Mouse (Mus musculus): ENCODE measurements around the gene Adgrv1. TPM values are rescaled to one million over a fixed set of nuclear protein-coding genes. Genes with fewer than 3 reads are reported as not detected.
A peak's percentile ranks its signal among the peaks of the same experiment; 100 is the strongest.

The Adgrv1 gene
- polyA plus RNA-seq, 1 experiment from 2014 or later = 35.7 TPM

DNA sequence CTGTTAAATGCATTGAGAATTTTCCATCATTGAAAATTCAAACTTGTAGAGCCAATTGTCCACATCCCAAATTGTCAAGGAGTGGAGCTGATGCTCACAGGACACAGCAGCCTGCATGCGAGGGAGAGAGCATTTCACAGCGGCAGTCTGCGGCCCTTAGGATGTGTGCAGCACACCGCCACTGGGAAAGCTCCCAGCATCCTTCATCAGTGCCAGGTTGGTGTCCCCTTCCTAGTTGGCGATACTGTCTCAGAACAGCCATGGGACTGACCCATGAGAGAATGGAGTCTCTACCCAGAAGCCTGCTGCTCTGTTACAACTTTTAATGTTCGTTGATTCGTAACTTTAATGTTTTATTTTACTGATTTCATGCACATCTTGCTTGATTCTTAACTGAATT lies 183.8 kb downstream of the Adgrv1 start:
- no peak for ATAC-seq (ENCODE audit: low FRiP score)
- H3K36me3 ChIP-seq = 0 out of 2 replicates have a peak, but pooled peaks cover 5% of the 10 kb centered on the region
- H3K4me3 ChIP-seq = no peak overlapping the region
- no peaks in the 10 kb centered on the region for H3K9me3 ChIP-seq (replicated peaks)
- H3K27ac ChIP-seq = no peak overlapping the region
- H3K4me2 ChIP-seq (replicated peaks) = no peak overlapping the region
- H3K9ac ChIP-seq = no peak overlapping the region
- 87% methylated on average over 7 of the region's 7 CpGs for whole genome bisulfite sequencing
- no peaks in the 10 kb centered on the region for H3K4me1 ChIP-seq
- no peaks in the 10 kb centered on the region for H3K27me3 ChIP-seq

- ATAC-seq (ENCODE audit: low FRiP score) = no peak
- Histone ChIP-seq H3K9ac (no peak overlapping the region), H3K36me3 (no peaks in the 10 kb centered on the region), H3K27me3 (no peaks in the 10 kb centered on the region), H3K4me1 (no peaks in the 10 kb centered on the region), H3K4me3 (no peak overlapping the region), H3K9me3 (replicated peaks) (no peaks in the 10 kb centered on the region), H3K27ac (no peak overlapping the region), H3K4me2 (replicated peaks) (no peak overlapping the region)
- 92% methylated on average over 3 of the region's 3 CpGs for whole genome bisulfite sequencing
These were observed 191.5 kb downstream of the Adgrv1 start for GRCm38 (mm10) chr13:81441412-81441811.

DNA sequence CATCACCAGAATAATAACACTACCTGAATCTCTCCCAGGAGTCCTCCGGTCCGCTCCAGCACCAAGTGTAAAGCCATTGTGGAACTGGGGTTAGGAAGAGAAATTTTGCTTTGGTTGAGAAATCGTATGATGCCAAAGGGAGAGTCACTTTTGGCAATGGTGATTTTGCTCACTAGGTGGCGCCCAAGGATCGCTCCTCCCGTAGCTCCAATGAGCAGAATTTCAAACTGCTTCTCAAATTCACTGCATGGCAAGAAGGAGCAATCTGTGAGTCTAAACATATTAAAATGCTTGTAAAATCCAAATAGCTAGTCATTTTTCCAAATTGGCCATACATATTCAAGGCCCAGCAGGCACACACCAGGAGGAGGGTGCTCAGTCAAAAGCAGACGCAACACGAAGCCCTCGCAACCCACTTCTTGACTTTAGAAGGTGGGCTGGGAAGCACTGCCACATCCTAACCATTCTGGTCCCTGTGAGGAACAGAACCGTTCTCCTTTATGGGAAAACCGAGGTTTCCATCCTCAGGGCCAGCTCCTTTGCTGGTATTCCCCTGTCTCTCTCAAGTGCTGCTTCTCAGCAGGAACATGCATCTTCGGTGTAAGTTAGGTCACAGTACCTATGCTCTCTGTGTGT lies 193.4 kb downstream of the Adgrv1 start:
- Histone ChIP-seq H3K4me1 (no peaks in the 10 kb centered on the region), H3K27me3 (no peaks in the 10 kb centered on the region), H3K4me2 (replicated peaks) (no peak overlapping the region), H3K4me3 (no peak overlapping the region), H3K36me3 (peaks cover 6% of the 10 kb centered on the region; the same call in 1 of the 2 replicates), H3K27ac (no peak overlapping the region), H3K9me3 (replicated peaks) (no peaks in the 10 kb centered on the region), H3K9ac (no peak overlapping the region)
- 54% methylated on average over 12 of the region's 12 CpGs for WGBS
- peak; percentile 66; the same call in 1 of the 2 replicates for ATAC-seq (ENCODE audit: low FRiP score)

GRCm38 (mm10) chr13:81437088-81437487 lies 195.9 kb downstream of the Adgrv1 start:
- Histone ChIP-seq H3K4me1 (no peaks in the 10 kb centered on the region), H3K9ac (no peak overlapping the region), H3K9me3 (replicated peaks) (no peaks in the 10 kb centered on the region), H3K4me2 (replicated peaks) (no peak overlapping the region), H3K4me3 (no peak overlapping the region), H3K27me3 (no peaks in the 10 kb centered on the region), H3K27ac (no peak overlapping the region), H3K36me3 (peaks cover 15% of the 10 kb centered on the region)
- no peak for ATAC-seq (ENCODE audit: low FRiP score)
- 78% methylated on average over 8 of the region's 8 CpGs for WGBS

- H3K9ac ChIP-seq = no peak overlapping the region
- ATAC-seq (ENCODE audit: low FRiP score) = no peak
- H3K27me3 ChIP-seq = no peaks in the 10 kb centered on the region
- WGBS = 78% methylated on average over 15 of the region's 15 CpGs
- H3K4me1 ChIP-seq = no peaks in the 10 kb centered on the region
- peaks cover 8% of the 10 kb centered on the region for H3K36me3 ChIP-seq
- H3K4me3 ChIP-seq = no peak overlapping the region
- H3K9me3 ChIP-seq (replicated peaks) = no peaks in the 10 kb centered on the region
- no peak overlapping the region for H3K4me2 ChIP-seq (replicated peaks)
- H3K27ac ChIP-seq = no peak overlapping the region
These were observed 205.8 kb downstream of the Adgrv1 start for GRCm38 (mm10) chr13:81426896-81427755.

DNA sequence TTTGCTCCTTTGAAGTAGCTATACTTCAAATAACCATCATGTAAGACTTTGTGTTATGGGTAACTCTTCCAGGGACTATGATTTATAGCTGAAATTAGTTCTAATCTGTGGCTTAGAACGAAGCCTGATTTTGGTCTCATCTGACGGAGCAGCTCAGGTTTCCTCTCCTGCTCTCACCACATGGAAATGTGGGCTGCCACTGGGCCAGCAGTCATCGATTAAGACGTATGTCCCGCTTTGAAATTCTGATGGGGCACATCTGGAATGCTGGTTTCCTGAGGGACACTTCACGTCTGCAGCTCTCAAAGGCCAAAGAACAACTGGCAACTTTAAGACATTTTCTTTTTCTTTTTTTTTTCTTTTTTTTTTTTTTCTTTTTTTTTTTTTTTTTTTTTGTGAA lies 207.8 kb downstream of the Adgrv1 start:
- no peaks in the 10 kb centered on the region for H3K9me3 ChIP-seq (replicated peaks)
- 52% methylated on average over 6 of the region's 6 CpGs for WGBS
- no peak for ATAC-seq (ENCODE audit: low FRiP score)

GRCm38 (mm10) chr13:81424002-81424401 lies 209.0 kb downstream of the Adgrv1 start:
- H3K9me3 ChIP-seq (replicated peaks) = no peaks in the 10 kb centered on the region
- H3K4me2 ChIP-seq (replicated peaks) = no peak overlapping the region
- H3K36me3 ChIP-seq = 0 out of 2 replicates have a peak, but pooled peaks cover 4% of the 10 kb centered on the region
- no peak overlapping the region for H3K27ac ChIP-seq
- WGBS = 80% methylated on average over 4 of the region's 4 CpGs
- no peak overlapping the region for H3K9ac ChIP-seq
- no peak overlapping the region for H3K4me3 ChIP-seq
- no peaks in the 10 kb centered on the region for H3K27me3 ChIP-seq
- ATAC-seq (ENCODE audit: low FRiP score) = no peak
- H3K4me1 ChIP-seq = no peaks in the 10 kb centered on the region

More for the DNA sequence above, 207.8 kb downstream of the Adgrv1 start:
- Histone ChIP-seq H3K27ac (no peak overlapping the region), H3K4me2 (replicated peaks) (no peak overlapping the region), H3K4me3 (no peak overlapping the region), H3K27me3 (no peaks in the 10 kb centered on the region), H3K4me1 (no peaks in the 10 kb centered on the region), H3K36me3 (0 out of 2 replicates have a peak, but pooled peaks cover under 1% of the 10 kb centered on the region), H3K9ac (no peak overlapping the region)

DNA sequence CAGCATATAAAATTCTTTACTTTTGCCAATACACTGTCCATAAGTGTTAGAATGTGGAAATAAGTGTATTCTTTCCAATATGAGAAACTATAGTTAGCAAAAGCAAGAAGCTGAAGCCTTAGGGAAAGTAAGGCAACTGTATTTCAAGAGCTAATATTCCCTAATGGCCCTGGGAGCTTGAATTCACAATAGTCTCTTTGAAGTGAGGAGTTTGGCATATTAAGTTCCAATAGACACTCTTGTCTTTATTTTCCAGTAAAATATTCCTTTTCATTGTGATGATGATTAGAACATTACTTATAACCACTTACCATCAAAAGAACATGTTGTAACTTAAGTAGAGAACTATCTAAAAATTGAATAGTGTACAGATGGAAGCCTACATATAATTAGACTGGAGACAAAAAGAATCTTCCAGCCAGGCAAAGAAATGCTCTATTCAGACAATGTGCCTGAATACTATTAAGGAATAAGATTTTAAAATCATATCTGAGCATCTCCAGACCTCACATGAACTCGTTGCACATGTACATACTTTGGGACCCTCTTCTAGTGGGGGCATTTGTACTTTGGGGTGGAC lies 225.0 kb downstream of the Adgrv1 start:
- Histone ChIP-seq H3K9ac (no peak overlapping the region), H3K27ac (no peak overlapping the region), H3K4me2 (replicated peaks) (no peak overlapping the region), H3K9me3 (replicated peaks) (no peaks in the 10 kb centered on the region), H3K4me3 (no peak overlapping the region), H3K27me3 (no peaks in the 10 kb centered on the region), H3K36me3 (no peaks in the 10 kb centered on the region), H3K4me1 (no peaks in the 10 kb centered on the region)
- 82% methylated on average over 1 of the region's 1 CpGs for WGBS
- no peak for ATAC-seq (ENCODE audit: low FRiP score)

GRCm38 (mm10) chr13:81402826-81403225 lies 230.1 kb downstream of the Adgrv1 start:
- no peak for ATAC-seq (ENCODE audit: low FRiP score)
- 96% methylated on average over 3 of the region's 3 CpGs for WGBS
- Histone ChIP-seq H3K27me3 (no peaks in the 10 kb centered on the region), H3K4me2 (replicated peaks) (no peak overlapping the region), H3K9ac (no peak overlapping the region), H3K9me3 (replicated peaks) (no peaks in the 10 kb centered on the region), H3K4me1 (no peaks in the 10 kb centered on the region), H3K4me3 (no peak overlapping the region), H3K36me3 (no peaks in the 10 kb centered on the region), H3K27ac (no peak overlapping the region)

- no peaks in the 10 kb centered on the region for H3K36me3 ChIP-seq
- H3K9me3 ChIP-seq (replicated peaks) = no peaks in the 10 kb centered on the region
- H3K4me2 ChIP-seq (replicated peaks) = no peak overlapping the region
- no peak overlapping the region for H3K27ac ChIP-seq
- no peak for ATAC-seq (ENCODE audit: low FRiP score)
- H3K27me3 ChIP-seq = no peaks in the 10 kb centered on the region
- 44% methylated on average over 2 of the region's 2 CpGs for WGBS
- no peaks in the 10 kb centered on the region for H3K4me1 ChIP-seq
- no peak overlapping the region for H3K9ac ChIP-seq
- no peak overlapping the region for H3K4me3 ChIP-seq
These were observed 230.8 kb downstream of the Adgrv1 start for GRCm38 (mm10) chr13:81402191-81402590.

- Histone ChIP-seq H3K9ac (no peak overlapping the region), H3K27ac (no peak overlapping the region), H3K4me1 (no peaks in the 10 kb centered on the region), H3K4me2 (replicated peaks) (no peak overlapping the region), H3K36me3 (no peaks in the 10 kb centered on the region), H3K9me3 (replicated peaks) (no peaks in the 10 kb centered on the region), H3K27me3 (no peaks in the 10 kb centered on the region), H3K4me3 (no peak overlapping the region)
- WGBS = 95% methylated on average over 1 of the region's 1 CpGs
- no peak for ATAC-seq (ENCODE audit: low FRiP score)
These were observed 231.2 kb downstream of the Adgrv1 start for GRCm38 (mm10) chr13:81401742-81402141.

- H3K27me3 ChIP-seq = no peaks in the 10 kb centered on the region
- 0 out of 2 replicates have a peak, but pooled peaks cover 7% of the 10 kb centered on the region for H3K36me3 ChIP-seq
- H3K9ac ChIP-seq = no peak overlapping the region
- no peak overlapping the region for H3K4me2 ChIP-seq (replicated peaks)
- no peak overlapping the region for H3K27ac ChIP-seq
- H3K4me1 ChIP-seq = no peaks in the 10 kb centered on the region
- no peak overlapping the region for H3K4me3 ChIP-seq
- no peak for ATAC-seq (ENCODE audit: low FRiP score)
- WGBS = 85% methylated on average over 4 of the region's 4 CpGs
- no peaks in the 10 kb centered on the region for H3K9me3 ChIP-seq (replicated peaks)
These were observed 247.2 kb downstream of the Adgrv1 start for GRCm38 (mm10) chr13:81385597-81386362.

Measured in hindbrain, embryonic 12.5 days (tissue).